Mouse (Mus musculus): ENCODE data around the gene Ccdc78.

Gene Ccdc78

GRCm38 (mm10) chr17:25835301-25835700 is 48.9 kb downstream of the Ccdc78 start:
- DNase-seq, result no peak

GRCm38 (mm10) chr17:25835816-25836215 is 49.4 kb downstream of the Ccdc78 start:
- DNase-seq, result no peak

GRCm38 (mm10) chr17:25836397-25837075 is 50.2 kb downstream of the Ccdc78 start:
- DNase-seq, result no peak

GRCm38 (mm10) chr17:25837076-25837410 is 50.7 kb downstream of the Ccdc78 start, which contains the start of gene Rhbdl1:
TSS of gene Rhbdl1 (minus strand) at chr17:25837295.
- peak; percentile 88 for DNase-seq

GRCm38 (mm10) chr17:25837533-25837932 is 51.2 kb downstream of the Ccdc78 start:
- no peak for DNase-seq

GRCm38 (mm10) chr17:25838904-25839303 is 52.5 kb downstream of the Ccdc78 start:
- DNase-seq, result no peak

GRCm38 (mm10) chr17:25839455-25840235 is 53.3 kb downstream of the Ccdc78 start:
- no peak for DNase-seq

Measured in layer of hippocampus, adult 9-11 months (tissue).